Mouse (Mus musculus) brain, embryonic 14.5 days (tissue): Measurements from ENCODE around the gene Tulp4. TPM values are rescaled to one million over a fixed set of nuclear protein-coding genes. Genes with fewer than 3 reads are reported as not detected.
"Not testable (repeated sequence)": the region's sequence is repeated elsewhere in the genome, so short reads cannot be mapped to it uniquely, and the experiment has no call there.

Experiments
- DNase-seq: peaks from one replicate; pipeline ENCODE4 v3.0.0-alpha.2; 2011; ENCODE audit warnings: low read depth
- polyA plus RNA-seq: library from polyadenylated mRNA; depleted of rRNA; stranded (reverse); fragments of >200 nt; gene quantifications from 2 replicates; pipeline ENCODE4 v1.2.3, GENCODE M21; 2012; rRNA removed

Tulp4 gene
- polyA plus RNA-seq, 1 experiment: 178 TPM

- DNase-seq: not testable (repeated sequence)
These were observed 179.9 kb downstream of the Tulp4 start for GRCm38 (mm10) chr17:6286169-6286568.

DNA sequence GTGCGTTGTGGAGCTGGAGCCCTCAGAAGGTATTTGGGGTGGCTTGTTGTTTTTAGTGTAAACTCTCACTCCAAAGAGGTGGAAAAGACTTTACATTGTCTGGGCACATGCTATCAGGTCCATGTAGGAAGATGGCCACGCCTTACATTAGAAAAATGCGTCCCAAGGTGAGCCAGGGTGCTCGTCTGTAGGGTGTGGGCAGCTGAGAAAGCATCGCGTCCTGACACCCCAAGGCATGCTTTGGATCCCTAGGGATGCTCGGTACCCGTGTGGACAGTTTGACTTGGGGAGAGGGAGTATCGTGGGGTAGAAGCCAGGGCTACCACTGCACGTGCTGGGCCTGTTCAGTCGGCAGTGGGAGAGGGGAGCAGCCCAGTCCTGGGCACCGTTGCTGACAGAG, 182.8 kb downstream of the Tulp4 start:
- DNase-seq: not testable (repeated sequence)

DNA sequence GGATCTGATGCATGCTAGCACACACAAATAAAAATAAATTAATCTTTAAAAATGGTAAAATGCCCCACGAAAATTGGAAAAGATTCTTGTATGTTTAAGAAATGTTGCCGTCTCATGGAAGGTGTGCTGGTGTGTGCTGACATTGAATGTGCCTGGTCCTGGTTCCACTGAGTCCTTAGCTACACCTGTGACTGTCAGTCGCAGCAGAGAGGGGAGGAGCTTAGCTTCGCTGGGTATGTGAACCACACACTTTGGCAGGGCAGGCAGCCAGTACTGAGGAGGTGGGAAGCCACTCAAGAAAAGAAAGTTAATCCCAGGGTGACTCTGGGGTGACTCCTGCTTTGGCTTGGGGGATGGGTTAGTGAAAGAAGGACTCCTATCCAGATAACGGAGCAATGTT, 187.6 kb downstream of the Tulp4 start:
- DNase-seq: not testable (repeated sequence)

- not testable (repeated sequence) for DNase-seq
These were observed 191.0 kb downstream of the Tulp4 start for GRCm38 (mm10) chr17:6297060-6297795.

- DNase-seq: not testable (repeated sequence)
These were observed 194.1 kb downstream of the Tulp4 start for GRCm38 (mm10) chr17:6300190-6300863.

Other genes starting within 250 kb of the Tulp4 start
- 0.81 and 1.6 TPM in 2 replicates for gene Synj2, start 165.2 kb upstream of the Tulp4 start, polyA plus RNA-seq
- gene Serac1, start 26.7 kb upstream of the Tulp4 start, polyA plus RNA-seq: 25.6 and 27.3 TPM in 2 replicates
- gene Gtf2h5, start 26.7 kb upstream of the Tulp4 start, polyA plus RNA-seq: 88.8 and 95.2 TPM in 2 replicates
- 32.2 and 38.8 TPM in 2 replicates for gene Tmem181a, start 150.4 kb downstream of the Tulp4 start, polyA plus RNA-seq
- 48.2 and 50.8 TPM in 2 replicates for gene Dynlt1a, start 211.1 kb downstream of the Tulp4 start, polyA plus RNA-seq